Mouse (Mus musculus): ENCODE results near the gene Elp6.

GRCm38 (mm10) chr9:110361299-110361698 lies 56.3 kb downstream of the Elp6 start:
- TF ChIP-seq POLR2A (IDR thresholded peaks at IDR 0.05; ENCODE audit: control insufficient read depth, low read depth, low read length) (no peak), CTCF (IDR thresholded peaks at IDR 0.05; ENCODE audit: control insufficient read depth, insufficient read depth, insufficient replicate concordance, low read depth, low read length) (no peak)
